Mouse (Mus musculus) megakaryocyte, embryonic 14.5 days (primary cell): ENCODE measurements around the gene Sp6. TPM values are rescaled to one million over a fixed set of nuclear protein-coding genes. Genes with fewer than 3 reads are reported as not detected.

Experiments used
- H3K27me3 ChIP-seq: replicated peaks from 2 replicates; pipeline ENCODE3; 2012; ENCODE audit warnings: inconsistent platforms
- H3K36me3 ChIP-seq: replicated peaks from 2 replicates; pipeline ENCODE3; 2012; ENCODE audit warnings: low read length, inconsistent platforms, mixed read lengths
- H3K4me1 ChIP-seq: 2 replicates; pipeline ENCODE4 v1.6.1; 2012; ENCODE audit warnings: inconsistent platforms
- H3K4me3 ChIP-seq: replicated peaks from 2 replicates; pipeline ENCODE3; 2012; ENCODE audit warnings: moderate library complexity, mild to moderate bottlenecking, inconsistent platforms
- H3K9me3 ChIP-seq: 2 replicates; pipeline ENCODE4 v1.6.1; 2012; ENCODE audit warnings: inconsistent platforms
- FLI1 ChIP-seq: IDR thresholded peaks from 2 replicates; pipeline ENCODE4 v1.6.1; 2012; ENCODE audit warnings: low read length, inconsistent platforms, mixed read lengths
- GATA1 ChIP-seq: IDR thresholded peaks from 3 replicates; pipeline ENCODE4 v1.6.1; 2012; ENCODE audit warnings: mixed read lengths, low read length, inconsistent platforms, borderline replicate concordance
- polyA plus RNA-seq: library from polyadenylated mRNA; stranded (reverse); fragments of >175 nt; gene quantifications from 2 replicates; pipeline ENCODE4 v1.2.3, GENCODE M21; 2012; ENCODE audit warnings: low replicate concordance; ENCODE audit not compliant: insufficient read depth

Gene Sp6
- polyA plus RNA-seq, 1 experiment = 0.77 TPM

DNA sequence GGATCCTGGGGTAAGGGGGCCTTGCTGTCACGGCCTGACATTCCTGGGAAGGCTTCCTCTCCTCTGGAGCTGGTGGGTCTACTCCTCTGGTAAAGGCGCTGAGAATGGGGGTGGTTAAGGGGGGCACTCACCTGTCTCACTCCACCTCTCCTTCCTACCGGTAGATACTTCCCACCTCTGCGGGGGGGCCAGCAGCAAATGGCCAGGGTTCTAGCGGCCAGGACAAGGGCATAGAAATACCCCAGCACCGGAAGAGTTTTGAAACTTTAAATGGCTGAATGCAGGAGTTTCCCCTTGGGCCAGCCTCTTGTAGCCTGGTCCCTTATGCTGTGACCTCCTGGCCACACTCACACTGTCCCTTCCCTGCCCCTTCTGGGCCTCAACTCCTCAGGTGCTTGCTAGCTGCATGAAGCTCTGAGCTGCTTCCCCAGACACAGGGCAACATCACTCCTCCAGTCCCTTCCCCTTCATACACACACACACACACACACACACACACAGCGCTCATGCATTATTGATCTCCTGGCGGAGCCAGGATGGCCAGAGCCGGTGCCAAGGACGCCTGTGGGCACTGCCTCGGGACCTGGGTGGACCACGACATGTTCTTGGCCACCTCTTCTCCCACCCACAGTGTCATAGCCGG lies 37.9 kb downstream of the Sp6 start:
- Histone ChIP-seq H3K9me3 (no peaks in the 10 kb centered on the region), H3K27me3 (no peaks in the 10 kb centered on the region), H3K4me1 (peaks cover 32% of the 10 kb centered on the region), H3K36me3 (peaks cover 68% of the 10 kb centered on the region), H3K4me3 (peak overlapping the region; percentile 94)
- TF ChIP-seq FLI1 = no peak
- no peak for TF ChIP-seq GATA1

DNA sequence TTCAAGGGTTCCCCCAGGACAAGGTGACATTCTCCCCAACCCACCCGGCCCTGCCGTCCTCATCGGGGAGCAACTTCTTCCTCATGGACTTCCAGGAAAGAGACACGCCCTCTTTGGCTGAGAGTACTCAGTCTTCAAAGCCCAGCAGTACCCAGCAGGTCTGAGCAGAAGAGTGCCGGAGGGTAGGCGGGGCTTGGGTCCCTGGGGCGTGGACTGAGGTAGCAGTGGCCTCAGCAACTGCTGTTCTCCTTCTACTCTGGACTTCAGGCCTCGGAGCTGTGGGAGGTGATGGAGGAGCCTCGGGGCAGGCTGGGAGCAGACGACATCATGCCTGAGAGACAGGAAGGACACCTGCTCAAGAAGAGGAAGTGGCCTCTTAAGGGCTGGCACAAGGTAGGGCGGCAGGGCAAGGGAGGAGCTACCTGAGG lies 39.0 kb downstream of the Sp6 start:
- Histone ChIP-seq H3K27me3 (no peaks in the 10 kb centered on the region), H3K36me3 (peaks cover 68% of the 10 kb centered on the region), H3K9me3 (no peaks in the 10 kb centered on the region), H3K4me1 (peaks cover 32% of the 10 kb centered on the region), H3K4me3 (peak overlapping the region; percentile 94)
- TF ChIP-seq FLI1 (no peak), GATA1 (no peak)

DNA sequence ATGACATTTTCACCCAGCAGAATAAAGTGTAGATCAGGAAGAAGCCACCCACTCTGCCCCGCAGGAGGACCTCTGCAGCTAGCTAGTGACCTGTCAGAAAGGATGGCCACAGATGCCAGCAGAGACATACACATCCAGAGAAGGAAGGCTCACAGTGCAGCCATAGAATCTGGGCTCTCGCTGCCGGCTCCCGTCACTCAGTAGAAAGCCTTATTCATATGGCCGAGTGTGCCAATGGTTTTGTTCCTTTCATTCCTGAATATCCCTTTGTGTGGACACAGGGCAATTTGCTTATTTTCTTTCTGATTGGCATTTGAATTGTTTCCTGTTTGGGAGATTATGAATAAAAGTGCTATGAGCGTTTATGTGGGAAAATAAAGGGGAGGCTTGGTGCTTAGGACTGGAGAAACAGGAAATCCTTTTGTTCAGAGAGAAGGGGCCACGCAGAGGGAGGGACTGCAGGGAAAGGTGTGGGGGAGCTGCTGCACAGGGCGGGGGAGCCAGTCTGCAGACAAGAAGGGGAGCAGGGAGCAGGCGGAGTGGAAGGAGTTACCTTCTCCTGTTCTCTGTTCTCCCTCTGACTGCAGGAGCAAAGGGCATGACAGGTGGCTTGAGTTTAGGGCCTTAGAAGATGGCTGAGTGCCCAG lies 50.2 kb downstream of the Sp6 start:
- Histone ChIP-seq H3K4me3 (no peak overlapping the region), H3K27me3 (no peaks in the 10 kb centered on the region), H3K36me3 (peaks cover 93% of the 10 kb centered on the region), H3K9me3 (no peaks in the 10 kb centered on the region), H3K4me1 (peaks cover 11% of the 10 kb centered on the region)
- TF ChIP-seq GATA1 (no peak), FLI1 (no peak)

DNA sequence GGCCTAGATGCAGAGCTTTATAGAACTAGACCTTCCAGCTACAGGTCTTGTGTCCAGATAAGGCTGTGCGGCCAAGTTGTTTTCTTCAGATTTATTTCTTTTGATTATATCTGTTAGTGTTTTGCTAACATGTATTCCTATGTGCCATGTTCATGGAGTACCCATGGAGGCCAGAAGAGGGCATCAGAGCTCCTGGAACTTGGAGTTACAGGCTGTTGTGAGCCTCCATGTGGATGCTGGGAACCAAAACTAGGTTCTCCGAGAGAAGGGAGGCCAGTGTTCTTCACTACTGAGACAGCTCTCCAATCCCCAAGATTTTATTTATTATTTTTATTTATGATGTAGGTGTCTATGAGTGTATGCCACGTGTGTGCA lies 50.7 kb downstream of the Sp6 start:
- H3K4me1 ChIP-seq = peaks cover 8% of the 10 kb centered on the region
- TF ChIP-seq FLI1 (no peak), GATA1 (no peak)
- peaks cover 93% of the 10 kb centered on the region for H3K36me3 ChIP-seq
- no peak overlapping the region for H3K4me3 ChIP-seq
- H3K27me3 ChIP-seq = no peaks in the 10 kb centered on the region
- no peaks in the 10 kb centered on the region for H3K9me3 ChIP-seq

DNA sequence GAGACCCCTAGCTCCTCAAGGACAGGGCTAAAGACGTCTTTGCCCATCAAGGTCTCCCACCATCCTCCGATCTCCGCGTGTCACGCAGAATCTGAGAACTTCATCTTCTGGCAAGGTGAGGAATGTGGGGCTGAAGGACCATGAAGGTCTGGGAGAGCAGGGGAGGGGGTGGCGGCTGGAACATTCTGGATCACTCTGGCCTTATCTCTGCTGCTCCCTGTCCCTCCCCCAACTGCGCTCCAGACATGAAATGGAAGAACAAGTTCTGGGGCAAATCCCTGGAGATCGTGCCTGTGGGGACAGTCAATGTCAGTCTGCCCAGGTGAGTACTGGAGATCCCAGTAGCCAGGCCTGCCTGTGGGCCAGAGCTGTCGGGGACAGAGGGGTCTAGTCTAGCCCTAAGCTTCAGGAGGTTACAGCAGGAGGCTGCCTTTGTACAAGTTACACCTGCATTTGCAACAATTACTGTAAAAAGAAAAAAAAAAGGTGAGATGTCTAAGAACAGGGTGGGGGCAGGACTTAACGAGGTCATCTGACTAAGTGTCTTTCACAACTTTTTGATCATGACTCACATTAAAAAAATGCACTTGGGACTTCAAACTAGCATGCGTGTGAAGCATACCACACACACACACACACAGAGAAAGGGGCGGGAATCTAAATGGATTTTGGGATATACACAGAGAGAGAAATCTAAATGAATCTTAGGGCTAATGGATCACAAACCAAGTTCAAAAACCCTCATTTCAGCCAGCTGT lies 52.5 kb downstream of the Sp6 start:
- Histone ChIP-seq H3K9me3 (no peaks in the 10 kb centered on the region), H3K4me3 (no peak overlapping the region), H3K36me3 (peaks cover 81% of the 10 kb centered on the region), H3K4me1 (peaks cover 8% of the 10 kb centered on the region), H3K27me3 (no peaks in the 10 kb centered on the region)
- TF ChIP-seq GATA1 (no peak), FLI1 (no peak)

DNA sequence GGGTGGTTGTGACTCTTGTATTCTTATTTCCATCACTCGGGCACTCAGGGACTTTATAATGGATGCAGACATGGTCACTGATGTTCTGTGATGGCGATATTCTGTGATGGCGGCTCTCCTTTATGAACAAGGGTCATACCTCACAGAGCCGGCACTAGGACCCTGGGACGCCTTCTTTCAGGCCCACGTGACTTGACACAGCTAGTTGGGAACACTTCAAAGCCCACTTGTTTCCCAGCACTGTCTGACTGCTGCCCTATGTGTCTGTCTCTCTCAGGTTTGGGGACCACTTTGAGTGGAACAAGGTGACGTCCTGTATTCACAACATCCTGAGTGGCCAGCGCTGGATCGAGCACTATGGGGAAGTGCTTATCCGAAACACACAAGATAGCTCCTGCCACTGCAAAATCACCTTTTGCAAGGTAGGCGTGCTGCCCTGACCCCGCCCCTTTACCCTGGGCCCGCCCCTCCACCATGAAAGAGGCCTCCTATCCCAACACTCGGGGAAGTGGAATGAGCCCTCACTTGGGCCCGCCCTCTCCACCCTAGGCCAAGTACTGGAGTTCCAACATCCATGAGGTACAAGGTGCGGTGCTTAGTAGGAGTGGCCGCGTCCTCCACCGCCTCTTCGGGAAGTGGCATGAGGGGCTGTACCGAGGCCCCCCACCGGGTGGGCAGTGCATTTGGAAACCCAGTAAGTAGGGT lies 53.6 kb downstream of the Sp6 start:
- Histone ChIP-seq H3K36me3 (peaks cover 70% of the 10 kb centered on the region), H3K4me1 (peaks cover 8% of the 10 kb centered on the region), H3K9me3 (no peaks in the 10 kb centered on the region), H3K4me3 (no peak overlapping the region), H3K27me3 (no peaks in the 10 kb centered on the region)
- TF ChIP-seq GATA1 (no peak), FLI1 (no peak)

GRCm38 (mm10) chr11:97069333-97069732 lies 56.1 kb downstream of the Sp6 start:
- Histone ChIP-seq H3K4me1 (no peaks in the 10 kb centered on the region), H3K9me3 (no peaks in the 10 kb centered on the region), H3K36me3 (peaks cover 48% of the 10 kb centered on the region), H3K4me3 (no peak overlapping the region), H3K27me3 (peaks cover 2% of the 10 kb centered on the region)
- no peak for TF ChIP-seq FLI1
- TF ChIP-seq GATA1 = no peak

DNA sequence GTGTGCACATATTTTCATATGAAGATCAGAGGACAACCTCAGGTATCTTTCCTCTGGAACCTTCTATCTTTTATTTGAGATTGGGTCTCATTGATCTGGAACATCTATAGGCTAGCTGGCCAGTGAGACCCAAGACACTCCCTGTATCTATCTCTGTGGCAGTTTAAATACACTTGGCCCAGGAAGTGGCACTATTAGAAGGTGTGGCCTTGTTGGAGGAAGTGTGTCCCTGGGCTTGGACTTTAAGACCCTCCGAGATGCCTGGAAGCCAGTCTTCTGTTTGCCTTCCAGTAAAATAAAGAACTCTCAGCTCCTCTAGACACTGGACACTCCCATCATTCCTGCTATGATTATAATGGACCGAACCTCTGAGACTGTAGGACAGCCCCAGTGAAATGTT lies 56.6 kb downstream of the Sp6 start:
- peaks cover 47% of the 10 kb centered on the region for H3K36me3 ChIP-seq
- peaks cover 5% of the 10 kb centered on the region for H3K27me3 ChIP-seq
- H3K4me1 ChIP-seq = no peaks in the 10 kb centered on the region
- no peak for TF ChIP-seq FLI1
- no peak for TF ChIP-seq GATA1
- H3K4me3 ChIP-seq = no peak overlapping the region
- H3K9me3 ChIP-seq = no peaks in the 10 kb centered on the region

DNA sequence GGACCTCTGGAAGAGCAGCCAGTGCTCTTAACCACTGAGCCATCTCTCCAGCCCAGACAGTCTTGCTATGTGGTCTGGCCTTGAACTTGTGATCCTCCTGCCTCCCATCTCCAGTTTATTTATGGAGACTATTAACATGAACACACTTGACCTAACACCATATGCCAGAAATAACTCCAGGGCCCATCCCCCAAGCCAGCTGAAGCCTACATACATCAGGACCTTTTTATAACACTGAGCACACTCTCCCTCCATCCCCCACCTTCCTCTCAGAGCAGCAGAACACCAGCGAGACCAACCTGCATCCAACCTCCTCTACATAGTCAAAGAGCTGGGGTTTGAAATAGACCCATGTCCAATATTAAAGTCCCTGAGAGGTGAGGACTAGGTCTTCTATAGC lies 57.9 kb downstream of the Sp6 start:
- H3K4me1 ChIP-seq = no peaks in the 10 kb centered on the region
- TF ChIP-seq FLI1 (no peak), GATA1 (no peak)

GRCm38 (mm10) chr11:97072533-97072932 lies 59.3 kb downstream of the Sp6 start:
- Histone ChIP-seq H3K4me3 (no peak overlapping the region), H3K4me1 (no peaks in the 10 kb centered on the region), H3K9me3 (no peaks in the 10 kb centered on the region), H3K27me3 (peaks cover 6% of the 10 kb centered on the region), H3K36me3 (peaks cover 19% of the 10 kb centered on the region)
- TF ChIP-seq GATA1 (no peak), FLI1 (no peak)

More for the DNA sequence above, 57.9 kb downstream of the Sp6 start:
- H3K9me3 ChIP-seq = no peaks in the 10 kb centered on the region
- peaks cover 33% of the 10 kb centered on the region for H3K36me3 ChIP-seq
- peaks cover 6% of the 10 kb centered on the region for H3K27me3 ChIP-seq
- no peak overlapping the region for H3K4me3 ChIP-seq
